Mouse (Mus musculus) 3134 (cell line): Measurements from ENCODE around the gene Trib3.
A peak's percentile ranks its signal among the peaks of the same experiment; 100 is the strongest.
"Not testable (repeated sequence)": the region's sequence is repeated elsewhere in the genome, so short reads cannot be mapped to it uniquely, and the experiment has no call there.

Experiments
- DNase-seq: peaks from one replicate; pipeline ENCODE4 v3.0.0-alpha.2; 2011; ENCODE audit warnings: low spot score; ENCODE audit not compliant: insufficient read length; ENCODE audit errors: extremely low read depth

The Trib3 gene

GRCm38 (mm10) chr2:152343329-152344213 is at the start of gene Trib3:
Trib3 (minus strand) TSS chr2:152344032.
- DNase-seq = peak; percentile 96

- no peak for DNase-seq
Measured at GRCm38 (mm10) chr2:152393225-152394017, 49.6 kb upstream of the Trib3 start.

GRCm38 (mm10) chr2:152392786-152393185 is 49.0 kb upstream of the Trib3 start:
- DNase-seq = no peak

GRCm38 (mm10) chr2:152384191-152384590 is 40.4 kb upstream of the Trib3 start:
- DNase-seq = no peak

- no peak for DNase-seq
Measured at GRCm38 (mm10) chr2:152376345-152376741, 32.5 kb upstream of the Trib3 start, which contains the start of gene Nrsn2. Nrsn2 (minus strand) TSS chr2:152376638.

- DNase-seq = no peak
Measured at GRCm38 (mm10) chr2:152375652-152376344, 32.0 kb upstream of the Trib3 start.

- no peak for DNase-seq
Measured at GRCm38 (mm10) chr2:152373547-152373946, 29.7 kb upstream of the Trib3 start.

- DNase-seq = no peak
Measured at GRCm38 (mm10) chr2:152372661-152373060, 28.8 kb upstream of the Trib3 start.

GRCm38 (mm10) chr2:152372104-152372503 is 28.3 kb upstream of the Trib3 start:
- DNase-seq = no peak

- DNase-seq = peak; percentile 41
Measured at GRCm38 (mm10) chr2:152368532-152369140, 24.8 kb upstream of the Trib3 start.

- no peak for DNase-seq
Measured at GRCm38 (mm10) chr2:152367917-152368316, 24.1 kb upstream of the Trib3 start.

- peak; percentile 70 for DNase-seq
Measured at GRCm38 (mm10) chr2:152363245-152364147, 19.7 kb upstream of the Trib3 start.

GRCm38 (mm10) chr2:152361193-152361592 is 17.4 kb upstream of the Trib3 start:
- no peak for DNase-seq

- DNase-seq = peak; percentile 51
Measured at GRCm38 (mm10) chr2:152360271-152360775, 16.5 kb upstream of the Trib3 start.

- DNase-seq = no peak
Measured at GRCm38 (mm10) chr2:152359616-152360015, 15.8 kb upstream of the Trib3 start.

GRCm38 (mm10) chr2:152358977-152359376 is 15.1 kb upstream of the Trib3 start:
- not testable (repeated sequence) for DNase-seq

GRCm38 (mm10) chr2:152357254-152357653 is 13.4 kb upstream of the Trib3 start:
- no peak for DNase-seq

GRCm38 (mm10) chr2:152349842-152350540 is 6.2 kb upstream of the Trib3 start:
- peak; percentile 81 for DNase-seq

GRCm38 (mm10) chr2:152349205-152349604 is 5.4 kb upstream of the Trib3 start:
- peak; percentile 40 for DNase-seq
